Comparison of ENCODE assay signal across 23 mouse cellular contexts in genomic region chr4:140270451-140270850, GRCm38 (mm10). TPM values are rescaled to one million over a fixed set of nuclear protein-coding genes. Genes with fewer than 3 reads are reported as not detected.
DNase-seq lines count a peak whose midpoint lies in the region; ATAC-seq and TF ChIP-seq lines count a peak whose summit lies in the region.
"Had no signal": no experiment of that assay in that cellular context is flagged by ENCODE, and none has a peak within 500 bp of the region (broad histone marks: within the 10 kb centered on the region; RNA-seq: fewer than 3 reads in every experiment).

No protein-coding gene starts in this region.

- no peak for DNase-seq in hindbrain, embryonic 14.5 days (ENCODE audit: low spot score)
- DNase-seq in neural tube, embryonic 10.5 days (ENCODE audit: extremely low spot score, low spot score): no peak
- DNase-seq in cerebellum, adult 9-10 months: peak; percentile 99
- no peak for DNase-seq in Muller cell, postnatal 12 days (ENCODE audit: inconsistent ontology term)
- DNase-seq in liver, postnatal 0 days: no peak
- DNase-seq: adrenal gland, postnatal 25 days; heart, postnatal 4 days; kidney, adult 2 months; kidney, postnatal 10 days; lung, adult 18-20 months; lung, postnatal 10 days; right cerebral cortex, postnatal 14 days; spleen, adult 18-20 months had no signal

- no peak overlapping the region for H3K4me2 ChIP-seq in hindbrain, embryonic 13.5 days
- H3K4me2 ChIP-seq in hindbrain, embryonic 14.5 days (replicated peaks): no peak overlapping the region
- H3K4me2 ChIP-seq in neural tube, embryonic 13.5 days: no peak overlapping the region
- no peak overlapping the region for H3K4me2 ChIP-seq in neural tube, embryonic 15.5 days
- no peak overlapping the region for H3K4me2 ChIP-seq in liver, postnatal 0 days (ENCODE audit: low read depth, low read length)
- H3K4me2 ChIP-seq: forebrain, embryonic 12.5 days; limb, embryonic 12.5 days; liver, embryonic 11.5 days; midbrain, embryonic 13.5 days had no signal

- no peaks in the 10 kb centered on the region for H3K27me3 ChIP-seq in hindbrain, embryonic 13.5 days
- no peaks in the 10 kb centered on the region for H3K27me3 ChIP-seq in hindbrain, embryonic 14.5 days (ENCODE audit: control insufficient read depth, insufficient read depth, low read length)
- no peaks in the 10 kb centered on the region for H3K27me3 ChIP-seq in neural tube, embryonic 13.5 days
- no peaks in the 10 kb centered on the region for H3K27me3 ChIP-seq in neural tube, embryonic 15.5 days (replicated peaks)
- H3K27me3 ChIP-seq in liver, postnatal 0 days (ENCODE audit: insufficient read depth, low read length): no peaks in the 10 kb centered on the region
- H3K27me3 ChIP-seq: forebrain, embryonic 12.5 days; limb, embryonic 12.5 days had no signal

- H3K36me3 ChIP-seq in hindbrain, embryonic 13.5 days: no peaks in the 10 kb centered on the region
- no peaks in the 10 kb centered on the region for H3K36me3 ChIP-seq in hindbrain, embryonic 14.5 days (replicated peaks; ENCODE audit: control insufficient read depth, insufficient read depth)
- no peaks in the 10 kb centered on the region for H3K36me3 ChIP-seq in neural tube, embryonic 13.5 days
- H3K36me3 ChIP-seq in neural tube, embryonic 15.5 days: no peaks in the 10 kb centered on the region
- H3K36me3 ChIP-seq in liver, postnatal 0 days (replicated peaks; ENCODE audit: insufficient read depth, low read length): no peaks in the 10 kb centered on the region
- H3K36me3 ChIP-seq: forebrain, embryonic 12.5 days; limb, embryonic 12.5 days; midbrain, embryonic 13.5 days had no signal

- peak overlapping the region; percentile 66; the same call in 1 of the 2 replicates for H3K27ac ChIP-seq in hindbrain, embryonic 13.5 days
- no peak overlapping the region for H3K27ac ChIP-seq in hindbrain, embryonic 14.5 days
- peak overlapping the region; percentile 76 for H3K27ac ChIP-seq in neural tube, embryonic 13.5 days (replicated peaks)
- H3K27ac ChIP-seq in neural tube, embryonic 15.5 days (replicated peaks): peak overlapping the region; percentile 74
- H3K27ac ChIP-seq in liver, postnatal 0 days (ENCODE audit: low read depth): no peak overlapping the region
- H3K27ac ChIP-seq: limb, embryonic 12.5 days had no signal

- WGBS in hindbrain, embryonic 13.5 days: 70% methylated on average over 7 of the region's 7 CpGs
- 65% methylated on average over 7 of the region's 7 CpGs for WGBS in hindbrain, embryonic 14.5 days
- WGBS in neural tube, embryonic 13.5 days: 74% methylated on average over 7 of the region's 7 CpGs
- WGBS in neural tube, embryonic 15.5 days: 74% methylated on average over 7 of the region's 7 CpGs
- 64% methylated on average over 7 of the region's 7 CpGs for WGBS in liver, postnatal 0 days (ENCODE audit: insufficient replicate concordance)

- H3K9me3 ChIP-seq in hindbrain, embryonic 13.5 days: 0 out of 2 replicates have a peak, but pooled peaks cover 4% of the 10 kb centered on the region
- no peaks in the 10 kb centered on the region for H3K9me3 ChIP-seq in hindbrain, embryonic 14.5 days (ENCODE audit: control insufficient read depth, low read length)
- no peaks in the 10 kb centered on the region; the same call in 1 of the 2 replicates for H3K9me3 ChIP-seq in neural tube, embryonic 13.5 days
- no peaks in the 10 kb centered on the region for H3K9me3 ChIP-seq in neural tube, embryonic 15.5 days (replicated peaks)
- H3K9me3 ChIP-seq in liver, postnatal 0 days (ENCODE audit: low read length): no peaks in the 10 kb centered on the region

- no peak overlapping the region for H3K9ac ChIP-seq in hindbrain, embryonic 13.5 days
- no peak overlapping the region for H3K9ac ChIP-seq in hindbrain, embryonic 14.5 days
- no peak overlapping the region for H3K9ac ChIP-seq in neural tube, embryonic 13.5 days
- no peak overlapping the region for H3K9ac ChIP-seq in neural tube, embryonic 15.5 days (replicated peaks)
- no peak overlapping the region for H3K9ac ChIP-seq in liver, postnatal 0 days (replicated peaks)
- H3K9ac ChIP-seq: forebrain, embryonic 12.5 days; limb, embryonic 12.5 days; midbrain, embryonic 13.5 days had no signal

- H3K4me3 ChIP-seq in hindbrain, embryonic 13.5 days: no peak overlapping the region
- H3K4me3 ChIP-seq in hindbrain, embryonic 14.5 days (replicated peaks; ENCODE audit: low read length): no peak overlapping the region
- no peak overlapping the region for H3K4me3 ChIP-seq in neural tube, embryonic 13.5 days
- H3K4me3 ChIP-seq in neural tube, embryonic 15.5 days (replicated peaks): no peak overlapping the region
- no peak overlapping the region for H3K4me3 ChIP-seq in liver, postnatal 0 days (ENCODE audit: low read depth, low read length)
- H3K4me3 ChIP-seq: forebrain, embryonic 12.5 days; limb, embryonic 12.5 days; midbrain, embryonic 13.5 days; myocyte had no signal

- TF ChIP-seq EP300 in liver, postnatal 0 days (IDR thresholded peaks at IDR 0.05; ENCODE audit: low read depth): no peak

- no peak for TF ChIP-seq CTCF in liver, postnatal 0 days (IDR thresholded peaks at IDR 0.05; ENCODE audit: low read depth)

- ATAC-seq in hindbrain, embryonic 13.5 days (ENCODE audit: low FRiP score): no peak
- ATAC-seq in hindbrain, embryonic 14.5 days (ENCODE audit: low FRiP score): no peak
- ATAC-seq in neural tube, embryonic 13.5 days (ENCODE audit: low read depth): no peak
- no peak for ATAC-seq in neural tube, embryonic 15.5 days (ENCODE audit: low FRiP score)
- no peak for ATAC-seq in liver, postnatal 0 days
- ATAC-seq: CD4-positive, CD25-positive, alpha-beta regulatory T cell, adult 4 months; inflammation-experienced regulatory T-cells, adult 6 months had no signal

- H3K4me1 ChIP-seq in hindbrain, embryonic 13.5 days (replicated peaks): peaks cover 27% of the 10 kb centered on the region
- peaks cover 4% of the 10 kb centered on the region; the same call in 1 of the 2 replicates for H3K4me1 ChIP-seq in hindbrain, embryonic 14.5 days (replicated peaks; ENCODE audit: control insufficient read depth, insufficient read depth, low read length)
- H3K4me1 ChIP-seq in neural tube, embryonic 13.5 days (replicated peaks): peaks cover 19% of the 10 kb centered on the region
- peaks cover 17% of the 10 kb centered on the region for H3K4me1 ChIP-seq in neural tube, embryonic 15.5 days
- no peaks in the 10 kb centered on the region for H3K4me1 ChIP-seq in liver, postnatal 0 days (ENCODE audit: insufficient read depth)
- H3K4me1 ChIP-seq: limb, embryonic 12.5 days had no signal

RNA-seq across cellular contexts. Expression of gene Igsf21, which starts 23.9 kb away (rescaled TPM):
- 45.4 and 46.4 TPM in 2 replicates for polyA plus RNA-seq in hindbrain, embryonic 13.5 days (2015; fragmentation: Nextera tagmentation; extraction: Ambion mirVana)
- 64.4 and 75.1 TPM in 2 replicates for polyA plus RNA-seq in hindbrain, embryonic 14.5 days (2014; fragmentation: Nextera tagmentation; extraction: Ambion mirVana)
- polyA plus RNA-seq in neural tube, embryonic 13.5 days (2015; fragmentation: Nextera tagmentation; extraction: Ambion mirVana): 53.1 and 55.7 TPM in 2 replicates
- 99.6 and 116 TPM in 2 replicates for polyA plus RNA-seq in neural tube, embryonic 15.5 days (2015; fragmentation: Nextera tagmentation; extraction: Ambion mirVana)
- 0.05 TPM in 1 of 2 replicates, not detected in the other for polyA plus RNA-seq in liver, postnatal 0 days (2015; fragmentation: Nextera tagmentation; extraction: Ambion mirVana)
- polyA plus RNA-seq: CD4-positive, CD25-positive, alpha-beta regulatory T cell, adult 4 months; inflammation-experienced regulatory T-cells, adult 6 months; limb, embryonic 12.5 days; myocyte had no signal

Comparison
In these comparisons a context has a peak if more than half of its experiments do, and no peak if none do; other contexts are left out.
1. H3K27ac ChIP-seq: peak in hindbrain, embryonic 13.5 days (single experiment), neural tube, embryonic 13.5 days (single experiment) and neural tube, embryonic 15.5 days (single experiment); none in hindbrain, embryonic 14.5 days (single experiment) and liver, postnatal 0 days (single experiment).
2. RNA of gene Igsf21, which starts 23.9 kb away (polyA plus RNA-seq): 99.6 to 116 TPM in neural tube, embryonic 15.5 days, 64.4 to 75.1 TPM in hindbrain, embryonic 14.5 days, 53.1 to 55.7 TPM in neural tube, embryonic 13.5 days and 45.4 to 46.4 TPM in hindbrain, embryonic 13.5 days; 0.05 TPM in liver, postnatal 0 days; every median in the first group is over 10 times any median in the second.